Mouse (Mus musculus) neural tube, embryonic 12.5 days (tissue): Measurements from ENCODE around the gene Jak2. TPM values are rescaled to one million over a fixed set of nuclear protein-coding genes. Genes with fewer than 3 reads are reported as not detected.
A peak's percentile ranks its signal among the peaks of the same experiment; 100 is the strongest.

ENCODE experiments used
- ATAC-seq: fragments of 200-750 bp; cut with Nextera tagmentation; 2 replicates; pipeline ENCODE4 v1.8.0; 2017; ENCODE audit warnings: low read depth, mild to moderate bottlenecking, moderate TSS enrichment, moderate library complexity; ENCODE audit not compliant: low FRiP score
- H3K27ac ChIP-seq: fragments of 300-500 bp; sonication (generic); 2 replicates; pipeline ENCODE4 v1.5.1; 2016
- H3K27me3 ChIP-seq: fragments of 300-500 bp; sonication (generic); replicated peaks from 2 replicates; pipeline ENCODE4 v1.6.1; 2016; ENCODE audit warnings: mild to moderate bottlenecking
- H3K36me3 ChIP-seq: fragments of 300-500 bp; sonication (generic); 2 replicates; pipeline ENCODE4 v1.6.1; 2016; ENCODE audit warnings: mild to moderate bottlenecking
- H3K4me1 ChIP-seq: fragments of 300-500 bp; sonication (generic); 2 replicates; pipeline ENCODE4 v1.6.1; 2016
- H3K4me2 ChIP-seq: fragments of 300-500 bp; sonication (generic); replicated peaks from 2 replicates; pipeline ENCODE4 v1.6.1; 2016; ENCODE audit warnings: mild to moderate bottlenecking
- H3K4me3 ChIP-seq: fragments of 300-500 bp; sonication (generic); 2 replicates; pipeline ENCODE4 v1.5.1; 2016
- H3K9ac ChIP-seq: fragments of 300-500 bp; sonication (generic); 2 replicates; pipeline ENCODE4 v1.6.1; 2016; ENCODE audit warnings: mild to moderate bottlenecking
- H3K9me3 ChIP-seq: fragments of 300-500 bp; sonication (generic); 2 replicates; pipeline ENCODE4 v1.6.1; 2016; ENCODE audit warnings: mild to moderate bottlenecking
- WGBS: fragments of 180-500 bp; shearing (Covaris S2); methylation state at CpG from one replicate; pipeline ENCODE4 v1.1.7; 2016; 5-methylcytosine and 5-hydroxymethylcytosine counted together
- polyA plus RNA-seq: library from polyadenylated mRNA; unstranded; fragments of >200 nt; fragmentation: Nextera tagmentation; extraction: Ambion mirVana; gene quantifications from 2 replicates; pipeline ENCODE4 v1.2.1, GENCODE M21; 2016

Gene Jak2
- polyA plus RNA-seq, 1 experiment from 2014 or later: 14.7 TPM

DNA sequence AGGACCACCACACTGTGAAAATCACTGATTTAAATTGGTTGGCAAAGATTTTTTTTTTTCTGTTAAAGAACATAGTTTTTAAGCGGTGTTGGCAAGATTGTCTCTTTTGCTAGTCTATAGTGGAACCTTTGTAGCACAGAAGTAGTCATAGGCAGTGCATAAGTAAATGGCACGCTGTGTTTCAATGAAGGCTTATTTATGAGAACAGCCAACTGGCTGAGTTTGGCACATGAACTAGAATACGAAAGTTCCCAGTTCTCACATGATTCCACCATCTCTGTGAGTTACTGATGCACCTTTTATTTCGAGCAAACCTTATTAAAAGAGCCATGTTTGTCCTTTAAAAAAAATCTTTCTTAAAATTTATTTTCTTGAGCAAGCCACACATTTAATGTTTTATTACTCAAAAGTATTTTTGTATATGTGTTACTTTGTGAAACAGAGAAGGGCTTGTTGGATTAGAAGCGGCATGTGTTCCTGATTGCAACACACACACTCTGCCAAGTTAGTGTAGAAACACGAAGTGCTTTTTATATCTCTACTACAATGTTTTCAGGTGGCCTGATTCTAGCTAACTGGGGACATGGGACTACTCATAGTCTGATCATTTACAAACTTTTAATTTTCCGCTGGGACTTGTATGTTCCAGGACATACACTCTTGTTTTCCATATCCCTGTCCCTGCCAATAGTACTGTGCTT lies 3.8 kb downstream of the Jak2 start:
- H3K36me3 ChIP-seq: no peaks in the 10 kb centered on the region
- 0 out of 2 replicates have a peak overlapping the region, but pooled peaks have one; percentile 73 for H3K4me2 ChIP-seq
- H3K9me3 ChIP-seq: no peaks in the 10 kb centered on the region
- no peak for ATAC-seq
- H3K4me1 ChIP-seq: peaks cover 23% of the 10 kb centered on the region
- WGBS: 81% methylated on average over 7 of the region's 7 CpGs
- no peaks in the 10 kb centered on the region for H3K27me3 ChIP-seq
- H3K4me3 ChIP-seq: no peak overlapping the region
- H3K27ac ChIP-seq: no peak overlapping the region
- H3K9ac ChIP-seq: no peak overlapping the region

DNA sequence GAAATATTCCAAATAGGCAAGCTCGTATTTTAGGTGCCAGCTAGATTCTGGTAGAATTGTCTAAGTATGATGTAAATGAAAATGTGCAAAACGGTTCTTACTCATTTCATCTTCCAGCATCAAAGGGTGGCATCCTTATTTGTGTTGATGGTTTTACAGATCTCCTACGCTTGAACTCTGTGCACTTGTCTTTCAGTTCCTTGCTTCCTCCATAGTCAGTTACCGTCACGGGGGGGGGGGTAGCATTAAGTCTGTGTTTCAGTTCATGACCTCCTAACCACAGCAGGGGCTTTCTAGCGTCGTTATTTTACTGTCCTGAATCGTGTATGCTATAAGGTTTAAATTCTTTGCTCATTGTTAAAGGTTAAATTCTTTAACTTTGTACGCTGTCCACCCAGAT lies 10.0 kb downstream of the Jak2 start:
- no peak for ATAC-seq
- no peak overlapping the region for H3K9ac ChIP-seq
- no peak overlapping the region for H3K4me2 ChIP-seq
- 67% methylated on average over 9 of the region's 9 CpGs for WGBS
- peaks cover 4% of the 10 kb centered on the region; the same call in 1 of the 2 replicates for H3K36me3 ChIP-seq
- H3K9me3 ChIP-seq: no peaks in the 10 kb centered on the region
- H3K27ac ChIP-seq: no peak overlapping the region
- H3K27me3 ChIP-seq: no peaks in the 10 kb centered on the region
- H3K4me1 ChIP-seq: no peaks in the 10 kb centered on the region; the same call in 1 of the 2 replicates
- no peak overlapping the region for H3K4me3 ChIP-seq

DNA sequence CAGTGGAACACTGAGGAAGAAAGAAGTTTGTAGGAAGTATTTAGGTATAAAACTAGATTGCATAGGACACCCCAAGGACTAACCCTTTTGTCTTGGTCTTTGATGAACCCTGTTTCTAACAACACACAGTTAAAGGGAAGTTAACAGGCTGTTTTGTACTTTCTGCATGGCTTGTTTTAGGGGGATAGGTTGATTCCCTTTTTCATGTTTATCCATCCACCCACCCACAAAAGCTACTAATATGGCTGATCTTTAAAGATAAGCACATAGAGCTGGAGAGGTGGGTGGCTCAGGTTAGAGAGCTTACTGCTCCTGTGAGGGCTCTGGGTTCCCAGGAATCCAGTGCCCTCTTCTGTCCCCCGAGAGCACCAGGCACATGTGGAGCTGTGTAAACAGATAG lies 11.9 kb downstream of the Jak2 start:
- no peak overlapping the region for H3K4me2 ChIP-seq
- H3K9ac ChIP-seq: no peak overlapping the region
- H3K4me3 ChIP-seq: no peak overlapping the region
- no peak overlapping the region for H3K27ac ChIP-seq
- H3K36me3 ChIP-seq: peaks cover 4% of the 10 kb centered on the region; the same call in 1 of the 2 replicates
- H3K27me3 ChIP-seq: no peaks in the 10 kb centered on the region
- no peaks in the 10 kb centered on the region; the same call in 1 of the 2 replicates for H3K4me1 ChIP-seq
- no peaks in the 10 kb centered on the region for H3K9me3 ChIP-seq
- 79% methylated on average over 1 of the region's 1 CpGs for WGBS
- ATAC-seq: no peak

DNA sequence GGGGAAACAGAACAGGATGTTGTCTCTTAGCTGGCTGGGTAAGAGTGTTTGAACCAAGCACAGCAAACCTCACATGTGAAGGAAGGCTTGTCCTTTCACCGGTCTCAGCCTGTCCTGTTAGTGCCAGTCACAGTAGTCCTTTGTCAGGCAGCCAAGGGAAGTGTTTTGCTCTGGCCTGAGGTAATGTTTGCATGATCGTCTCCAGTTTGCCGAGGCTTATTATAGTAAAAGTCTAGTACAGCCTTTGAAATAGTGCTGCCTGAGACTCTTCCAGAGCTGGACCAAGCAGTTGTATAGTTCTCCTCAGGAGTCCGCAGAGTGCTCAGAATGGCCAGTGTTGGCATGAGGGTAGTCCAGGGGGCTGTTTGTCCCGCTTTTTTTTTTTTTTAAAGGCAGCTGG lies 13.9 kb downstream of the Jak2 start:
- no peak for ATAC-seq
- no peak overlapping the region for H3K4me2 ChIP-seq
- no peak overlapping the region for H3K27ac ChIP-seq
- H3K9me3 ChIP-seq: no peaks in the 10 kb centered on the region
- no peaks in the 10 kb centered on the region; the same call in 1 of the 2 replicates for H3K4me1 ChIP-seq
- 27% methylated on average over 5 of the region's 5 CpGs for WGBS
- H3K9ac ChIP-seq: no peak overlapping the region
- H3K36me3 ChIP-seq: peaks cover 4% of the 10 kb centered on the region; the same call in 1 of the 2 replicates
- H3K27me3 ChIP-seq: no peaks in the 10 kb centered on the region
- H3K4me3 ChIP-seq: no peak overlapping the region

DNA sequence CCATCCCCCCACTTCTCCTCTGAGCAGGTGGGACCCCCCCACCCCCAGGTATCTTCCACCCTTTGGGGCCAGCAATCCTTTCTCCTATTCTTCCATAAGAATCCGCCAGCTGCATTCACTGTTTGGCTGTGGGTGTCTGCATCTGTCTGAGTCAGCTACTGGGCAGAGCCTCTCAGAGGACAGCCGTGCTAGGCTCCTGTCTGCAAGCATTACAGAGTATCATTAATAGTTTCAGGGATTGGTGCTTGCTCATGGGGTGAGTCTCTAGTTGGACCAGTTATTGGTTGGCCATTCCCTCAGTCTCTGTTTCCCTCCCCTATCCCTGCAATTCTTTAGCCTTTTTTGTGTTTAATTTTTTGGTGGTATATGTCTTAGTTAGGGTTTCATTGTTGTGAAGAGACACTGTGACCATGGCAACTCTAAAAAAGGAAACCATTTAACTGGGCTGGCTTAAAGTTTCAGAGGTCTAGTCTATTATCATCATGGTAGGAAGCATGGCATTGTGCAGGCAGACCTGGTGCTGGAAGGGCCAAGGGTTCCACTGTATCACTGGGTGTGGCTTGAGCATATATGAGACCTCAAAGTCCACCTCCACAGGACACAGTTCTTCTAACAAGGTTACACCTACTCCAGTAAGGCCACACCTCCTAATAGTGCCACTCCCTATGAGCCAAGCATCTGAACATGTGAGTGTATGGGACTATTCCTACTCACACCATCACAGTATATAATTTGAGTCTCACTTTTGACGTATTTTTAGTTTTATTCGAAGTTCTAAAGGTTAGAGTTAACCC lies 15.6 kb downstream of the Jak2 start:
- peaks cover 4% of the 10 kb centered on the region; the same call in 1 of the 2 replicates for H3K36me3 ChIP-seq
- H3K4me3 ChIP-seq: no peak overlapping the region
- 83% methylated on average over 4 of the region's 4 CpGs for WGBS
- no peaks in the 10 kb centered on the region for H3K27me3 ChIP-seq
- no peak overlapping the region for H3K4me2 ChIP-seq
- H3K4me1 ChIP-seq: no peaks in the 10 kb centered on the region; the same call in 1 of the 2 replicates
- H3K9me3 ChIP-seq: no peaks in the 10 kb centered on the region
- no peak overlapping the region for H3K9ac ChIP-seq
- H3K27ac ChIP-seq: no peak overlapping the region
- ATAC-seq: no peak

DNA sequence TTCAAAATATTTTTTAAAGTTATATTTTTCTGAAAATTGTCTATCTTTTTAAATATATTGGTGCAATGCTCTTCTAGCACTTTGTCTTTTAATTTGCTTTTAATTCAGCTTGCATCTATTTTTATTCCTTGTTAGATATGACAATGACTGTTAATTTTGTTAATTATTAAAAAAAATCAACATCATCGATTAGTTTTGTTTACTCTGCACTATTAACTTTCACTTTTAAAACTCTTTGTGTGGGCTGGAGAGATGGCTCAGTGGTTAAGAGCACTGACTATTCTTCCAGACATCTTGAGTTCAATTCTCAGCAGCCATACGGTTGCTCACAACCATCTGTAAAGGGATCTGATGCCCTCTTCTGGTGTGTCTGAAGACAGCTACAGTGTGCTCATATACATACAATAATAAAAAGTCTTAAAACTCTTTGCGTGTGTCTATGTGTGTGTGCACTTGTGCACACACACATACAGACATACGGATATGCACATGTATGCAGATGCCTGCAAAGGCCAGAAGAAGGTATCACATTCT lies 17.2 kb downstream of the Jak2 start:
- Histone ChIP-seq H3K4me1 (no peaks in the 10 kb centered on the region; the same call in 1 of the 2 replicates), H3K36me3 (no peaks in the 10 kb centered on the region), H3K27ac (no peak overlapping the region), H3K4me2 (no peak overlapping the region), H3K9ac (no peak overlapping the region), H3K9me3 (no peaks in the 10 kb centered on the region), H3K27me3 (no peaks in the 10 kb centered on the region), H3K4me3 (no peak overlapping the region)
- 92% methylated on average over 4 of the region's 4 CpGs for WGBS
- ATAC-seq: no peak

DNA sequence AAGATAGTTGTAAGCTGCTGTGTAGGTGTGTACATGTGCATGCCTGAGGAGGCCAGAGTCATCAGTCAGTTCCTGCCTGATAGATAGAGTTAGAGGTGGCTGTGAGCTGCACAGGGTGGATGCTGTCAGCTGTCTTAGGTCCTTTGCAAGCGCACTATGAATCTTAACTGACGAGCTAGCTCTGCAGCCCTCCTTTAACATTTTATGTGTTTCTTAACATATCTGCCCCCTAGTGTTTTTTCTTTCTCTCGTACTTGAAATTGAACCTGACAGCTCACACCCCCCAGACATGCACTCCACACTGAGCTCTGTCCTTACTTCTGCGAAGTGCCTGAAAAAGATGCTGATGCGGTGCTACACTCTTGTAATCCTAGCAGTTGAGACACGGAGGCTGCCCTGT lies 18.6 kb downstream of the Jak2 start:
- no peak overlapping the region for H3K27ac ChIP-seq
- no peak for ATAC-seq
- no peak overlapping the region for H3K4me2 ChIP-seq
- H3K9ac ChIP-seq: no peak overlapping the region
- H3K9me3 ChIP-seq: no peaks in the 10 kb centered on the region
- no peaks in the 10 kb centered on the region; the same call in 1 of the 2 replicates for H3K4me1 ChIP-seq
- no peaks in the 10 kb centered on the region for H3K36me3 ChIP-seq
- no peak overlapping the region for H3K4me3 ChIP-seq
- 69% methylated on average over 6 of the region's 6 CpGs for WGBS
- H3K27me3 ChIP-seq: no peaks in the 10 kb centered on the region

DNA sequence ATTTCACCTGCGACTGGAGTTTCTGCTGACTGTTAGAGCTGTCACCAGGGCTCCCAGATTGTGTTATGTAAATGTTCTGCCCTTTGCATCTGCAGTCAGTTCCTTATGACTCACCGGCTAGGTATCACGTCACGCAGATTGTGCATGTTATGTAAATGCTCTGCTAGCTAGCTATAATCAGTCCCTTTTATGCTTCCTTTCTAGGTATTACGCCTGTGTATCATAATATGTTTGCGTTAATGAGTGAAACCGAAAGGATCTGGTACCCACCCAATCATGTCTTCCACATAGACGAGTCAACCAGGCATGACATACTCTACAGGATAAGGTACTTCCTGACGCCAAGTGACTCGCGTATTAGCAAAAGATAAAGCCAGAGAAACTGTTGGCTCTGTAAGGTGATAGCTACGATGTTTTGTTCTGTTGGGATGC lies 19.5 kb downstream of the Jak2 start:
- no peak overlapping the region for H3K4me3 ChIP-seq
- 92% methylated on average over 12 of the region's 12 CpGs for WGBS
- H3K27me3 ChIP-seq: no peaks in the 10 kb centered on the region
- ATAC-seq: no peak
- H3K9me3 ChIP-seq: no peaks in the 10 kb centered on the region
- 0 out of 2 replicates have a peak, but pooled peaks cover 3% of the 10 kb centered on the region for H3K36me3 ChIP-seq
- H3K27ac ChIP-seq: no peak overlapping the region
- no peak overlapping the region for H3K9ac ChIP-seq
- H3K4me1 ChIP-seq: no peaks in the 10 kb centered on the region
- H3K4me2 ChIP-seq: no peak overlapping the region

DNA sequence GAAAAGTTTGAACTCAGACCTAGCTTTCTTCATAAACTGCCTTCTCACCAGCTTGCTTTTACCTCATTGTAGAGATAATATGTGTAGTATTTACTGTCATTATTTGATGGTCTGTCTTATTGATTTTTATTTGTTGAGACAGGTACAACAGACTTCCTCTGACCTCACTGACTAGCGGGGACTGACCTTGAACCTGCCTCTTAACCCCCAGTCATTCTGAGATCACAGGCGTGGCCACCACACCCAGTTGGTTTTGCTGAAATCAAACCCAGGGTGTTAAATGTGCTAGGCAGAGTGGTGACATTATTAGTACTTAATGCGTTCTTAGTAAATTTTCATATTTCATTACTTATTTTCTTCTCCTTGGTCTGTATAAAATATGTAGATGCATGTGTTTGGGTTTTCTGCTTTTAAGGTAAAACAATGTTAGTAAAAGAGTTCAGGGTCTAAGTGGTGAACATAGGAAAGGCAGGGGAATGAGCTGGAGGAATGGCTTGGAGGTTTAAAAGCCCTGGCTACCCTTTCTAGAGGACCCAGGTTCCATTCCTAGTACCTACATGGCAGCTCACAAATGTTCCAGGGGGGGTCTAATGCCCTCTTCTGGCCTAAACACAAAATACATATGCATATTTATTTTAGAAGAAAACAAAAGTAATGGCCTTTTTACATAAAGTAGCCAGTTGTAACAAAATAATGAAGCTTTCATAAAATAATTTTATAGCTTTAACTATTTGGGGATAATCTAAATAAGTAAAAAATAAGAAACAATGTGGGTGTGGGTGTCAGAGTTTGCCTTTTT lies 20.6 kb downstream of the Jak2 start:
- ATAC-seq: no peak
- Histone ChIP-seq H3K9me3 (no peaks in the 10 kb centered on the region), H3K4me3 (no peak overlapping the region), H3K27ac (no peak overlapping the region), H3K4me2 (no peak overlapping the region), H3K36me3 (peaks cover 10% of the 10 kb centered on the region), H3K9ac (no peak overlapping the region), H3K27me3 (no peaks in the 10 kb centered on the region), H3K4me1 (no peaks in the 10 kb centered on the region)
- 95% methylated on average over 3 of the region's 3 CpGs for WGBS

DNA sequence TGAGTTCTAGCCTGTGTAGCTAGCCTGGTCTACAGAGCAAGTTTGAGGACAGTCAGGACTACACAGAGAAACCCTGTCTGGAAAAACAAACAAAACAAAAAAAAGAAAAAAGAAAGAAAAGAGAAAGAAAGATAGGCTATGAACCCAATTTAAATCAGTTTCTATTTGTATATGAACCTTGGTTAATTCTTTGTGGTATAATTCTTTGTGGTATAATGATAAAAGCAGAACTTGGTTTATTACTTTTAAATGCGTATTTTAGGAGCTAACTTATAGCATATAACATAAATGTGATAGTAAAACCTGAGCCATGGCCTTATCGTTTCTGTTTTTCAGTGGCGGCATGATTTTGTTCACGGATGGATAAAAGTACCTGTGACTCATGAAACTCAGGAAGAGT lies 24.8 kb downstream of the Jak2 start:
- Histone ChIP-seq H3K4me3 (no peak overlapping the region), H3K36me3 (peaks cover 18% of the 10 kb centered on the region), H3K27ac (no peak overlapping the region), H3K4me2 (no peak overlapping the region), H3K9me3 (no peaks in the 10 kb centered on the region), H3K9ac (no peak overlapping the region), H3K4me1 (no peaks in the 10 kb centered on the region), H3K27me3 (no peaks in the 10 kb centered on the region)
- WGBS: 97% methylated on average over 4 of the region's 4 CpGs
- ATAC-seq: no peak

DNA sequence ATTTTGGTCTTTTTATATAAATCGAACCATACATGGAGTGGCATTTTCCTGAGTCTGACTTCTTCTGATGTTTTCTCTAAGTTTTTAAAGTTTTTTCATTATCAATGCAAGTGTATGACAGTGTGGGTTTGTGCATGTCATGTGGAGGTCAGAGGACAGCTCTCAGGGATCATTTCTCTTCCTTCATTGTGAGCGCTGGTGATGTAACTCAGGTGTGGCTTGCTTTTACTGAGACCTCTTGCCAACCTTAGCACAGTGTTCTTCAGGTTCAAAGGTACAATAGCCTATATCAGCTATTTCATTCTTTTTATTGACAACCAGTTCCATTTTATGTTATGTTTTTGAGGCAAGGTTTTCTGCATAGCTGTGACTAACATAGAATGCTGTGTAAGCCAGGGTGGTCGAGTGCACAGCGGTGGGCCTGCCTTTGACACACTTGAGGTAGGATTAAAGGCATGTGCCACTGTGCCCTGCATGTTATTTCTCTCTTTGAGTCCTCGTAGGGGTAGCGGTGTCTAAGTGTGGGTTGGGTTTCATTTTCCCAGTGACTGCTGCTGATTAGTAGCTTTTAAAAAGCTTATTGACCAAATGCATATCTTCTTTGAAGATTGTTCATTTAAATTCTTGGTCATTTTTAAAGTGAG lies 27.4 kb downstream of the Jak2 start:
- H3K4me1 ChIP-seq: no peaks in the 10 kb centered on the region
- no peak overlapping the region for H3K4me3 ChIP-seq
- peaks cover 18% of the 10 kb centered on the region for H3K36me3 ChIP-seq
- no peaks in the 10 kb centered on the region for H3K9me3 ChIP-seq
- ATAC-seq: no peak
- H3K27me3 ChIP-seq: no peaks in the 10 kb centered on the region
- H3K4me2 ChIP-seq: no peak overlapping the region
- H3K27ac ChIP-seq: no peak overlapping the region
- WGBS: 88% methylated on average over 6 of the region's 6 CpGs
- H3K9ac ChIP-seq: no peak overlapping the region
